Mouse (Mus musculus) NIH3T3 (cell line): ENCODE data around the gene Tpst1.
"Not testable (repeated sequence)": the region's sequence is repeated elsewhere in the genome, so short reads cannot be mapped to it uniquely, and the experiment has no call there.

Experiments used
- DNase-seq: peaks from one replicate; pipeline ENCODE4 v3.0.0-alpha.2; 2012; ENCODE audit warnings: low read depth

Gene Tpst1

GRCm38 (mm10) chr5:130073026-130073425 lies at the start of gene Tpst1:
Gene Tpst1 (plus strand): TSS chr5:130073326.
- no peak for DNase-seq

GRCm38 (mm10) chr5:130023767-130024539 lies 49.2 kb upstream of the Tpst1 start:
- DNase-seq = peak; percentile 96

GRCm38 (mm10) chr5:130027134-130027533 lies 46.0 kb upstream of the Tpst1 start:
- DNase-seq = no peak

- peak; percentile 16 for DNase-seq
Measured at GRCm38 (mm10) chr5:130027696-130028095, 45.4 kb upstream of the Tpst1 start.

- peak; percentile 87 for DNase-seq
Measured at GRCm38 (mm10) chr5:130029142-130029897, 43.8 kb upstream of the Tpst1 start, which contains the start of the genes Asl and Crcp. Gene Asl (minus strand): TSS chr5:130029247. Gene Crcp (plus strand): TSS chr5:130029290.

GRCm38 (mm10) chr5:130031410-130032390 lies 41.4 kb upstream of the Tpst1 start:
- no peak for DNase-seq

GRCm38 (mm10) chr5:130033869-130034268 lies 39.3 kb upstream of the Tpst1 start:
- no peak for DNase-seq

GRCm38 (mm10) chr5:130036300-130036699 lies 36.8 kb upstream of the Tpst1 start:
- DNase-seq = not testable (repeated sequence)

GRCm38 (mm10) chr5:130037752-130038455 lies 35.2 kb upstream of the Tpst1 start:
- peak; percentile 82 for DNase-seq

GRCm38 (mm10) chr5:130040797-130041196 lies 32.3 kb upstream of the Tpst1 start:
- no peak for DNase-seq

- DNase-seq = no peak
Measured at GRCm38 (mm10) chr5:130041262-130041661, 31.9 kb upstream of the Tpst1 start.

- no peak for DNase-seq
Measured at GRCm38 (mm10) chr5:130043741-130044140, 29.4 kb upstream of the Tpst1 start.

- DNase-seq = peak; percentile 89
Measured at GRCm38 (mm10) chr5:130044201-130044695, 28.9 kb upstream of the Tpst1 start.

- DNase-seq = no peak
Measured at GRCm38 (mm10) chr5:130046100-130046499, 27.0 kb upstream of the Tpst1 start.

GRCm38 (mm10) chr5:130046589-130046988 lies 26.5 kb upstream of the Tpst1 start:
- no peak for DNase-seq

- no peak for DNase-seq
Measured at GRCm38 (mm10) chr5:130047013-130047412, 26.1 kb upstream of the Tpst1 start.

- DNase-seq = peak; percentile 36
Measured at GRCm38 (mm10) chr5:130048786-130049520, 24.2 kb upstream of the Tpst1 start.

- no peak for DNase-seq
Measured at GRCm38 (mm10) chr5:130050416-130050815, 22.7 kb upstream of the Tpst1 start.

- DNase-seq = no peak
Measured at GRCm38 (mm10) chr5:130051073-130051860, 21.9 kb upstream of the Tpst1 start.
